Mouse (Mus musculus): ENCODE data around the gene Ing3. TPM values are rescaled to one million over a fixed set of nuclear protein-coding genes. Genes with fewer than 3 reads are reported as not detected.

The Ing3 gene
- polyA plus RNA-seq, 1 experiment from 2014 or later, result 52.3 TPM

DNA sequence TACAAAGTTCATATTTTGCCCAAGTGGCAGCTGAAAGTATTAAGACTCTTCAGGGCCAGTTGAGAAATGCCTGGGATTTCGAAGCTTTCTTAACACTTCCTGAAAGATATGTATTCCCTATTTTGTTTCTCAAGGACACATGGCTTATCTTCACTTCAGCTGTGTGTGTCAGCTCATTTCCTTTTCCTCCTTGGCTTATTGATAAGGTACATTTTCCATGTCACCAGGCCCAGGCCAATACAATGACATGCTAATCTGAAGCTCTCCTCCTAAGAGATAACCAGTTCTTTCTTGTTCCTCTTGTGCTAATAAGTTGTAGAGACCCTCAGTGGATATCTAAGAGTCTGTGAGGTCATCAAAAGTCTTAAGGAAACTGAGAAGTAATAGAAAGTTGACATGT lies 31.7 kb downstream of the Ing3 start:
- Histone ChIP-seq H3K27me3 (peaks cover 6% of the 10 kb centered on the region), H3K4me3 (no peak overlapping the region), H3K4me1 (peaks cover 8% of the 10 kb centered on the region; the same call in 1 of the 2 replicates), H3K27ac (no peak overlapping the region), H3K4me2 (replicated peaks) (no peak overlapping the region), H3K9ac (no peak overlapping the region), H3K9me3 (replicated peaks) (no peaks in the 10 kb centered on the region), H3K36me3 (no peaks in the 10 kb centered on the region; the same call in 1 of the 2 replicates)
- no peak for ATAC-seq (ENCODE audit: low FRiP score)
- WGBS, result 88% methylated on average over 1 of the region's 1 CpGs

DNA sequence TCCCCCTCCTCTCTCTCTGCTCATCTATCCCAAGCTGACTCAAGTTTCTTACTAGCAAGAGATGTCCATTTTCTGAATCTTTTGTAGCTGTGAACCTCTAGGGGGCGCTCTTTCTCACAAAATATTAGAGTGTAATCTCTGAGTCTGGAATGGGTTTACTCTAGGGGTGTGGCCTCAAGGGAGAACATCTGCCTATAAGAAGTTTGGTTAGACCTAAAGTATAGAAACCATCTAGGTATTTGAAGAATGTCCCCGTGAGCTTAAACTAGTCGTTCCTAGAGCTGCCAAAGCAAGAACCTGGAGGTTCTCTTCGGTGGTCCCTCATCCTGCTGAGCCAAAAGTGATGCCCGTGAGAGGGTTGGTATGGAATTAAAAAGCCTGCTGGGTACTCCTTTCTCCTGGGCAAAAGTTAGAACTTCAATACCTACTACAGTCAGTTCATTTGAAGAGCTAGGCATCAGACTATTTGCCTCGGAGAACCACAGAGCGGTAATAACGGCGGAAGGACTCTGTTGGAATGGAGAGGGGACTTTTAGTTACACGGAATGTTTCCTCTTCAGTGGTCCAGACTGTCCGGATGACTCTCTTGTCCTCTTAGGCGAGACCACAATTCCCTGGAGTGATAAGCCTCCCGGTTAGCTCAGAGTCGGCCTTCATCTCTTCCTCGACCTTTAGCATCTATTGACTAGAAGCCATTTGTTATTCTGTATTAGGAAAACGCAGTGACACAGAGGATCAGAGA lies 35.8 kb downstream of the Ing3 start:
- H3K4me3 ChIP-seq, result peak overlapping the region; percentile 36
- H3K9ac ChIP-seq, result 0 out of 2 replicates have a peak overlapping the region, but pooled peaks have one; percentile 20
- H3K4me1 ChIP-seq, result peaks cover 15% of the 10 kb centered on the region
- WGBS, result 9% methylated on average over 16 of the region's 16 CpGs
- H3K4me2 ChIP-seq (replicated peaks), result peak overlapping the region; percentile 60
- H3K36me3 ChIP-seq, result no peaks in the 10 kb centered on the region
- H3K27me3 ChIP-seq, result peaks cover 27% of the 10 kb centered on the region
- ATAC-seq (ENCODE audit: low FRiP score), result peak; percentile 69
- H3K27ac ChIP-seq, result no peak overlapping the region
- H3K9me3 ChIP-seq (replicated peaks), result no peaks in the 10 kb centered on the region

DNA sequence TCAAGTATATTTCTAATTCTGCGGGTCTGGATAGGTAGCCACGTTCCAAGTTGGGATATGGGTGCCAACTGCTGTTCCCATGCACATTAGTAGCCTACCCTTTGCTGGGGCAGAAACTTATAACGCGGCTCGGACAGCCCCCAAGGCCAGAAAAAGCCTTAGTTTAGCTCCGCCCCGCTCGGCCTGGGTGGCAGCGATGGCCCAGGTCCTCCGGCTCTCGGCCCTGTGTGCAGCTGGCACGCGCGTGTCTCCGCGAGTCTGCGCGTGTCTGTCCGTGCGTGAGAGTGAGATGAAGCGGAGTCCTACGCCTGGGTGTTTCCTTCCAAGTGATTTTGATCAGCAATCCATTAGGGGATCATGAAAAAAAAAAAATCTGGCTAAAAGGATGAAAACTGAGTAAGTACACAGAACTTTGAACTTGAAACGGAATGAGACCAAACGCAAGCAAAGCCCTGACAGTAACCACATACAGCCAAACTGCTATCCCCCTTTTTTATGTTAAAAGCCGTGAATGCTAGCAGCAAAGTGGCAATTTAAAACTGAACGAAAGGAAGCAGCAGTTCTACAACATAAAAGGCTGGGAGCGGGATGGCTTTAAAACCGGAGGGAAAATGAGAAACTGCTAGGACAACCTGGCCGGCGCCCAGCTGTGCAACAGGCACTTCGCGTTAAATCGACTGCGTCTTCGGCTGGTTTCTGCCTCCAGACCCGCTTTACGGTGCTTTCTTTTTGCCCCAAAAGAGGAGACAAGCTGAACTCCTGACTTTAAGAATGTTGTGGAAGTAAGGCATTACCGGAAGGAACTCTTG lies 36.6 kb downstream of the Ing3 start, which contains the start of gene Cped1:
Gene Cped1, plus strand, starts transcription at position 185 of the 809 bp plus-strand sequence.
- H3K4me3 ChIP-seq, result peak within 1 kb of the TSS; percentile 36
- ATAC-seq (ENCODE audit: low FRiP score), result peak; percentile 83; the same call in 1 of the 2 replicates
- peak within 1 kb of the TSS; percentile 20 for H3K9ac ChIP-seq
- no peaks in the 10 kb centered on the region for H3K9me3 ChIP-seq (replicated peaks)
- H3K4me1 ChIP-seq, result peaks cover 15% of the 10 kb centered on the region
- under 1% methylated on average over 38 of the region's 38 CpGs for WGBS
- peaks cover 27% of the 10 kb centered on the region for H3K27me3 ChIP-seq
- no peaks in the 10 kb centered on the region for H3K36me3 ChIP-seq
- peak within 1 kb of the TSS; percentile 60 for H3K4me2 ChIP-seq (replicated peaks)
- H3K27ac ChIP-seq, result 0 out of 2 replicates have a peak within 1 kb of the TSS, but pooled peaks have one; percentile 7

DNA sequence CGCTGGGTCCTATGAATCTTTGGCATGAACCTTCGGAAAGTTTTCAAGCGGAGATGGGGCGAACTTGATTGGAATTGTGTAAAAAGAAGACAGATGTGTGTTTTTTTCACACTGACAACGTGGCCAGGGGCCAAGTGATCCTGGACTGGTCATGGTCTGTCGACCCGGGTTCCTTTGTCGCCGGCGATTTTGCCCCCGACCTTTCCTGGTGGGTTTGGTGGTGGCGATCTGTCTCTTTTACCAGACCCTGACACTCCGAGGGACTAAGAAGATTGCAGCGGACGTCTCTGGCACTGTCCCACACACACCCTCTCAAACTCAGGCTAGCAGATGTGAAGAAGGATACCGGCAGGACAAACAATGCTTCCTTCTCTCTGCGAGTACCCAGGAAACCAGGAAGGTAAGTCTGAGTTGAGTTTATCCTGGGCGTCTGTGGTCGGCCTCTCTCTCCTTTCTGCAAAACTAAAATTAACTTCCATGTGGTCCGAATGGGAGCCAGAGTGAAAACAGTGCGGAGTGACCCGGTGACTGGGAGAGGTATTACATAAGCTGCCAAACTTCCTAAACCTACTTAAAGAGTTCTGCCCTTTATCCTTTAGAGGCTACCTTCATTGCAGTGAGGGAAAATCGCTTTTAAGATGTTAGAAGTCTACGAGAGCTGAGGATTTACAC lies 37.4 kb downstream of the Ing3 start:
- Histone ChIP-seq H3K27ac (0 out of 2 replicates have a peak overlapping the region, but pooled peaks have one; percentile 7), H3K4me1 (peaks cover 15% of the 10 kb centered on the region)

DNA sequence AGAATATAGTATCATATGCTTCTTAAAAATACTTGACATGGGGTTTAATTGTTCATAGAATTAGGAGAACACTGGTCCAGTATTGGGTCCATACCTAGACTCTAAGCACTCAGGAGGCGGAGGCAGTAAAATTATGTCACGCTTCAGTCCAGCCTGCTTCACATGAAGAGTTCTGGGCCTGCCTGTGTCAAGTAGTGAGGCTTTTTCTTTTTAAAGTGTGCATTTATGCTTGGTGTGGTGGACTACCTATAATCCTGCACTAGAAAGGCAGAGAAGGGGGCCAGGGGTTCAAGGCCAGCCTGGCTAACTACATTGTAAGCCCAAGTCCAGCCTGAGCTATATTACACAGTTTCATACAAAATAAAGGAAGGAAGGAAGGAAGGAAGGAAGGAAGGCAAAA lies 38.2 kb downstream of the Ing3 start:
- Histone ChIP-seq H3K9ac (no peak overlapping the region), H3K36me3 (no peaks in the 10 kb centered on the region), H3K9me3 (replicated peaks) (no peaks in the 10 kb centered on the region), H3K4me1 (peaks cover 15% of the 10 kb centered on the region), H3K4me2 (replicated peaks) (no peak overlapping the region; the same call in 1 of the 2 replicates), H3K27ac (no peak overlapping the region), H3K27me3 (peaks cover 27% of the 10 kb centered on the region), H3K4me3 (peak overlapping the region; percentile 14; the same call in 1 of the 2 replicates)
- no peak for ATAC-seq (ENCODE audit: low FRiP score)
- 81% methylated on average over 2 of the region's 2 CpGs for WGBS

More for the DNA sequence above, 37.4 kb downstream of the Ing3 start:
- peak overlapping the region; percentile 60 for H3K4me2 ChIP-seq (replicated peaks)
- no peaks in the 10 kb centered on the region for H3K9me3 ChIP-seq (replicated peaks)
- H3K4me3 ChIP-seq, result peak overlapping the region; percentile 36
- H3K27me3 ChIP-seq, result peaks cover 27% of the 10 kb centered on the region
- H3K9ac ChIP-seq, result peak overlapping the region; percentile 20
- WGBS, result 8% methylated on average over 24 of the region's 24 CpGs
- ATAC-seq (ENCODE audit: low FRiP score), result no peak
- no peaks in the 10 kb centered on the region for H3K36me3 ChIP-seq

DNA sequence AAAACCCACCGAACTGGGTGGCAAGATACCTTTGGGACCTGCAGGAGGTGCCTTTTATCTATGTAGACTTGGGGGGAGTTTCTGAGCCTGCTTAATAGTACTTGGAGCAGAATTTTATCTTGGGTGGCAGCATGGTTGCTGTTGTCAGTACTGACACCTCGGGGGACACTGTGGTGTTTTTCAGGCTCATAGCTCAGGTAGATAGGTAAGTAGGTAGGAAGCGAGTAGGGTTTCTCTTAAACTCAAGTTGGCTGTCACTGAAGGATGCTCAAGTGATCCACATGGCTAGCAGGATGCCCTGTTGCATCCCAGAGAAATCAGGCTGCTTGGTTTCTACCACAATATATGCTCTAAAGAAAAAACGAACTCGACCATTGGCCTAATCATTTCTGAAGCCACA lies 38.9 kb downstream of the Ing3 start:
- no peak overlapping the region; the same call in 1 of the 2 replicates for H3K4me3 ChIP-seq
- WGBS, result 78% methylated on average over 5 of the region's 5 CpGs

DNA sequence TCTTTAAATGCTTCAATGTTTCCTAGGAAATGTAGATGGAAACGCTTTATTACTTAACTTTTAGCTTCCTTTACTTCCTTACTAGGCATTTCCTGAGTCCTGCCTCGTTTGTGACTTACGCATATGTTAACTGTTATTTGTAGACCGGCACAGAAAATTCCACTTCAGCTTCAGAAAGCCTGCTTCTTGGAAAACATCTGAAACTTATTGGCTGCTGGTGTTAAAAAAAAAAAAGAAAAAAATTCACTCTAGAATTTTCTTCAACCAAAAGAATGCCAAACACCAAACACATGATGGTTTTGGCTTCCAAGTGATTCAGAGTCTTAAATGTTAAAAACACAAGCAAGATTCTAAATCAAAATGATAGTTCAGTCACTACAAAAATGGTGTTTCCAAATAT lies 39.7 kb downstream of the Ing3 start:
- H3K36me3 ChIP-seq, result no peaks in the 10 kb centered on the region
- peaks cover 15% of the 10 kb centered on the region for H3K4me1 ChIP-seq
- WGBS, result 75% methylated on average over 4 of the region's 4 CpGs
- ATAC-seq (ENCODE audit: low FRiP score), result no peak
- no peak overlapping the region for H3K27ac ChIP-seq
- no peak overlapping the region for H3K9ac ChIP-seq
- H3K27me3 ChIP-seq, result peaks cover 27% of the 10 kb centered on the region
- H3K9me3 ChIP-seq (replicated peaks), result no peaks in the 10 kb centered on the region
- H3K4me2 ChIP-seq (replicated peaks), result no peak overlapping the region; the same call in 1 of the 2 replicates
- H3K4me3 ChIP-seq, result no peak overlapping the region

More for the DNA sequence above, 38.9 kb downstream of the Ing3 start:
- H3K4me2 ChIP-seq (replicated peaks), result peak overlapping the region; percentile 33
- H3K27ac ChIP-seq, result no peak overlapping the region
- H3K36me3 ChIP-seq, result no peaks in the 10 kb centered on the region
- peaks cover 15% of the 10 kb centered on the region for H3K4me1 ChIP-seq
- H3K9ac ChIP-seq, result no peak overlapping the region
- H3K9me3 ChIP-seq (replicated peaks), result no peaks in the 10 kb centered on the region
- peaks cover 27% of the 10 kb centered on the region for H3K27me3 ChIP-seq
- no peak for ATAC-seq (ENCODE audit: low FRiP score)

DNA sequence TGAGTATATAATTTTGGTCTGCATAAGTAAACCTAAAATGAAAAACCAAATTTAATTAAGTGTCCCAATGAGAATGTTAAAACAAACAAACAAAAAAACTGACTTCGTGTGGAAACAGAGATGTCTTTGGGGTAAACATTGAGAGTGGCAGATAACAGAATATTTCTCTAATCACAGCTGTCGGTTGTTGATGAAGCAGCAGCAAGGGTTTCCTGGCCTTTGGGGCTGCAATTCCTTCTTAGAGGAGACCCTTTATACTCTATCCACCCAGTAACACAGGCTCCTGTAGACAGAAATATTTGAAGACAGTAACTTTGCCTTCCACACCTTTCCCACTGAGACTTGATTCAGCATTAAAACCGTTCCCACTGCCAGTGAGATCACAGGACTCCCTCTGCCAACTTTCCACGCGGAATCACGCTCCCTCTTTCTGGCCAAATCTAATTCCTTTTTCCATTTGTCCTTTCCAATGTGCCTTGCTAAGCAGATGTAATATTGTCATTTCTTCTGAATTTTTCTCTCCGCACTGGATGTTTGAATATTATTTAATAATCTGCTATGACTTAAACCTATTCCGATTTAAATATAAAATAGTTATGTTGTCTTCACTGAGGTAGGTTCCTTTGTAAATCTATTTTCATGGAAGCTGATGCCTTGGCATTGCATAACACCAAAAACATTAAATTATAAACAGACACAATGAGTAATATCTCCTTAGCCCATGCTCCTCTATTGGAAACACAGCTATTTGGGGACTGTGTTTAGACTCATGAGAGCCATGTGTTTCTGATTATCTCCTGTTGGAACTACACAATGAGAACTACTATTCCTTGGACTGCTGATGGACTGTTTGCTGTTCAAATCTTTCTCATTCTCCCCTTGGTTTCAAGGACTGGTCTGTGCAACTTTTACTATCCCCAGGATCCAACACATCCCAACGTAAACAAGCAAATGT lies 41.1 kb downstream of the Ing3 start:
- Histone ChIP-seq H3K4me3 (no peak overlapping the region), H3K9me3 (replicated peaks) (no peaks in the 10 kb centered on the region), H3K4me1 (peaks cover 12% of the 10 kb centered on the region), H3K27ac (peak overlapping the region; percentile 40; the same call in 1 of the 2 replicates), H3K9ac (no peak overlapping the region), H3K4me2 (replicated peaks) (peak overlapping the region; percentile 17; the same call in 1 of the 2 replicates), H3K36me3 (no peaks in the 10 kb centered on the region), H3K27me3 (peaks cover 24% of the 10 kb centered on the region)
- WGBS, result 71% methylated on average over 9 of the region's 9 CpGs
- ATAC-seq (ENCODE audit: low FRiP score), result no peak

DNA sequence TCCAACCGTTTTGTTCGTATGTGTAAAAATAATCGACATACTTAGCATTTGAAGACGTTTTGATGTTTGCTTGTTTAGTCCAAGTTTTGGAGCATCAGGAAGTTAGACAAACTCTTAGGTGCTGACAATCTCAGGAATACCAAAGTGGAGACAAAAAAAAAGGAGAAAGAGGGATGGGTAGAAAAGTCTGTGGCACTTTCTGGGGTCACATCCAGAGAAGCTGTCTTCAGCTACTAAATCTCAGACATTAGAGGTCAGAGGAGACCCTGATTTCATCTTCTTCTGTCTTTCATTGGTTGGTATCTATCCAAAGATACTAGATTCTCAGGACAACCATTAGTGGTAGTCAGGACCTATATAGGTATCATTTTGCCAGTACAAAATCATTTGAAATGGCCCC lies 41.8 kb downstream of the Ing3 start:
- Histone ChIP-seq H3K27ac (no peak overlapping the region), H3K4me2 (replicated peaks) (0 out of 2 replicates have a peak overlapping the region, but pooled peaks have one; percentile 9), H3K36me3 (no peaks in the 10 kb centered on the region), H3K9ac (no peak overlapping the region), H3K4me1 (peaks cover 6% of the 10 kb centered on the region), H3K9me3 (replicated peaks) (no peaks in the 10 kb centered on the region), H3K27me3 (peaks cover 21% of the 10 kb centered on the region), H3K4me3 (no peak overlapping the region)
- ATAC-seq (ENCODE audit: low FRiP score), result no peak
- WGBS, result 71% methylated on average over 4 of the region's 4 CpGs

DNA sequence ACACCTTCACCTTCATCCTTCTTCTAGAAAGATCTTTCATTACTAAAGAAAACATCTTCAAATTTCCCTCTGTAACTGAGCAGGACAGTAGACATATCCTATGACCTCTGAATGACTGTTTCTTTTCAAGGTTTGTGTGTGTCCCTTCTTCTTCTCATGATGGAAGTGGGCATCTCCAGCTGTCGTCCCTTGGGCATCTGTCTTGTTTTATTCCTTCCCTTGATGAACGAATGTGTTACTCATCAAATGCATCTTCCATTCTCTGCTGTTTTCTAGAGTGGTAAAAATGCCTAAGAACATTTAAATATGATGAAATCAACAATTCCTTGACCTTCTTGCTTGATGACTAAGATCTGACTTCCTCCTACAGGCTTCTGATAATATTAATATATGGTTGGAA lies 43.7 kb downstream of the Ing3 start:
- H3K9ac ChIP-seq, result no peak overlapping the region
- H3K4me3 ChIP-seq, result no peak overlapping the region
- no peak overlapping the region for H3K4me2 ChIP-seq (replicated peaks)
- peaks cover 5% of the 10 kb centered on the region; the same call in 1 of the 2 replicates for H3K27me3 ChIP-seq
- ATAC-seq (ENCODE audit: low FRiP score), result no peak
- no peaks in the 10 kb centered on the region for H3K4me1 ChIP-seq
- WGBS, result 83% methylated on average over 2 of the region's 2 CpGs
- no peak overlapping the region for H3K27ac ChIP-seq
- H3K36me3 ChIP-seq, result no peaks in the 10 kb centered on the region
- no peaks in the 10 kb centered on the region for H3K9me3 ChIP-seq (replicated peaks)

DNA sequence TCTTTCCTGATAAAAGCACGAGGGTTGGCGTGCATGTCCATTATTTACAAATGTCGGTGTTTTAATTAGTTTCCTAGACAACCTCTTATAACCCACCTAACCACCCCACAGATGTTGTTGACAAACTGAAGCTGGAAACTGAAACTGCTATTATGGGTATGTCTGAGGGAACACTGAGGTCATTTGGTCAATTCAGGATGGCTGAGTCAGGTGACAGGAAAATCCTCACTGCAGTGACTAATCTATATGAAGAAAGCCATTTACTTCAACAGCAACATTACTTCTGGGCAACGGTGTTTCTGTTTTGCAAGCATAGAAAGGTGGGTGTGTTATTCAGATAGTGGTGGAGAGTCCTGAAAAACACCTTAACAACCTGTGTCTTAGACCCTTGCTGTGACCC lies 48.8 kb downstream of the Ing3 start:
- Histone ChIP-seq H3K27me3 (no peaks in the 10 kb centered on the region), H3K4me3 (no peak overlapping the region), H3K27ac (no peak overlapping the region), H3K36me3 (no peaks in the 10 kb centered on the region), H3K4me2 (replicated peaks) (no peak overlapping the region), H3K4me1 (peaks cover 3% of the 10 kb centered on the region; the same call in 1 of the 2 replicates), H3K9ac (no peak overlapping the region), H3K9me3 (replicated peaks) (no peaks in the 10 kb centered on the region)
- WGBS, result 60% methylated on average over 4 of the region's 4 CpGs
- no peak for ATAC-seq (ENCODE audit: low FRiP score)
